Mouse (Mus musculus) limb, embryonic 14.5 days (tissue): Measurements from ENCODE around the gene 4930562C15Rik. TPM values are rescaled to one million over a fixed set of nuclear protein-coding genes. Genes with fewer than 3 reads are reported as not detected.

Experiments used
- ATAC-seq: fragments of 200-750 bp; cut with Nextera tagmentation; 2 replicates; pipeline ENCODE4 v1.8.0; 2017; ENCODE audit warnings: low read depth, moderate number of reproducible peaks, moderate TSS enrichment; ENCODE audit not compliant: low FRiP score
- DNase-seq: peaks from one replicate; pipeline ENCODE4 v3.0.0-alpha.2; 2015; ENCODE audit warnings: low spot score
- H3K27ac ChIP-seq: fragments of 300-500 bp; sonication (generic); replicated peaks from 2 replicates; pipeline ENCODE4 v1.5.1; 2014; ENCODE audit warnings: low read depth, mild to moderate bottlenecking, low read length, moderate library complexity, mixed read lengths
- H3K27me3 ChIP-seq: fragments of 300-500 bp; sonication (generic); 2 replicates; pipeline ENCODE4 v1.6.1; 2014; ENCODE audit warnings: low read length, mixed read lengths; ENCODE audit not compliant: control insufficient read depth, insufficient read depth
- H3K36me3 ChIP-seq: fragments of 300-500 bp; sonication (generic); 2 replicates; pipeline ENCODE4 v1.6.1; 2014; ENCODE audit warnings: mild to moderate bottlenecking, low read length, moderate library complexity, mixed read lengths; ENCODE audit not compliant: control insufficient read depth, insufficient read depth
- H3K4me1 ChIP-seq: fragments of 300-500 bp; sonication (generic); 2 replicates; pipeline ENCODE4 v1.6.1; 2014; ENCODE audit warnings: antibody characterized with exemption, low read length, mixed read lengths; ENCODE audit not compliant: control insufficient read depth, insufficient read depth
- H3K4me2 ChIP-seq: fragments of 300-500 bp; sonication (generic); replicated peaks from 2 replicates; pipeline ENCODE4 v1.6.1; 2014; ENCODE audit warnings: low read depth, mild to moderate bottlenecking, low read length, moderate library complexity; ENCODE audit not compliant: severe bottlenecking
- H3K4me3 ChIP-seq: fragments of 300-500 bp; sonication (generic); replicated peaks from 2 replicates; pipeline ENCODE4 v1.5.1; 2014; ENCODE audit warnings: low read length
- H3K9ac ChIP-seq: fragments of 300-500 bp; sonication (generic); 2 replicates; pipeline ENCODE4 v1.6.1; 2014; ENCODE audit warnings: mild to moderate bottlenecking, low read depth, low read length, moderate library complexity; ENCODE audit not compliant: severe bottlenecking
- H3K9me3 ChIP-seq: fragments of 300-500 bp; sonication (generic); 2 replicates; pipeline ENCODE4 v1.6.1; 2016; ENCODE audit warnings: low read length; ENCODE audit not compliant: control insufficient read depth
- POLR2A ChIP-seq: fragments of 200-500 bp; IDR thresholded peaks from 2 replicates; pipeline ENCODE4 v1.8.0; 2012; ENCODE audit warnings: inconsistent platforms, mild to moderate bottlenecking, moderate library complexity, borderline replicate concordance; ENCODE audit not compliant: insufficient read depth, insufficient read length; ENCODE audit errors: extremely low read depth
- WGBS: fragments of 180-500 bp; shearing (Covaris S2); extraction: QIAGEN DNeasy Blood & Tissue Kit; methylation state at CpG from one replicate; pipeline ENCODE4 v1.1.7; 2014; 5-methylcytosine and 5-hydroxymethylcytosine counted together
- polyA plus RNA-seq, 2 experiments: library from polyadenylated mRNA; depleted of rRNA in 1 of 2; stranded (reverse) in 1 of 2; unstranded in 1 of 2; fragments of >200 nt; fragmentation: Nextera tagmentation in 1 of 2; extraction: Ambion mirVana in 1 of 2; gene quantifications; 2 replicates each; pipeline versions ENCODE4 v1.2.1 to v1.2.3; 2012 to 2014

The 4930562C15Rik gene
- polyA plus RNA-seq, 2 experiments = 0.37 TPM; not detected in 1

DNA sequence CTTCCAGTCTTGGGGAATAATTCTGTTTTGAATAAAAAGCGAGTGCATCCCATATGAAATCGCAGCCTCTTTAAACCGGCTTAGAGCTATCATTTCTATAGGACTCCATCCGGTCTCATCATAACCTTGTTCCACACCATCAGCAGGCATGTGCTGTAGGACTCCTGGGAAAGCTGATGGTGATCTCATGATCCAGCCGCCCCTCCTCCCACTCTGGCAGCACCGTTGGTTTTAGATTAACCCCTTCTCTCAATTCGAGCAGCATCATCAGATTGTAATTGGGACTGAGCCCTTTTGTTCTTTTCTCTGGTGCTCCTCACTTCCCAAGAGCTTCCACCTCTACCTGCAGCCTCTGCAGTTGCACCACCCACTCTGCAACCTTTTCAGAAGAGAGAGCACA is 66.0 kb downstream of the 4930562C15Rik start:
- ATAC-seq = no peak
- WGBS = 61% methylated on average over 7 of the region's 7 CpGs

DNA sequence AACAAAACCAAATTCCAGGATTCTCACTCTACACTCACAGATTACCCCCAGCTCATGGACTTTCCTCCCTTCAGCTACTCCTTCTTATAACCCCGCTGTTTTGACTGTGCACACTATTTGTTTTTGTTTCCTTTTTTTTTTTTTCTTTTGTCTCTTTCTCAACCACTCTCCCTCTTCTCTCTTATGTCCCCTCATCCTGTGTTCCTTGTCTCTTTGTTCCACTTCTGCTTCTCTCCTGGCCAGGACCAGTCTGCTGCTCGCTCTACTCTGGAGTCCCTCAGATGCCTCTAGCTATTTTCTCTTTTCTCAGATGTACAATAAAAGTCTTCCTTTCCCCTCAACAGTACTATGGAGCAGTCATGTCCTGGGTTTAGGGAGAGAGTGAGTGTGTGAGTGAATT is 67.2 kb downstream of the 4930562C15Rik start:
- no peak for ATAC-seq
- no peak overlapping the region for H3K27ac ChIP-seq
- H3K27me3 ChIP-seq = no peaks in the 10 kb centered on the region
- H3K4me2 ChIP-seq = no peak overlapping the region
- 84% methylated on average over 2 of the region's 2 CpGs for WGBS
- no peaks in the 10 kb centered on the region for H3K36me3 ChIP-seq
- no peak for TF ChIP-seq POLR2A
- H3K9me3 ChIP-seq = no peaks in the 10 kb centered on the region
- DNase-seq = no peak
- H3K4me1 ChIP-seq = no peaks in the 10 kb centered on the region
- H3K9ac ChIP-seq = no peak overlapping the region
- no peak overlapping the region for H3K4me3 ChIP-seq

More for the DNA sequence above, 66.0 kb downstream of the 4930562C15Rik start:
- Histone ChIP-seq H3K9ac (no peak overlapping the region), H3K4me1 (no peaks in the 10 kb centered on the region), H3K4me2 (no peak overlapping the region), H3K36me3 (no peaks in the 10 kb centered on the region), H3K27ac (no peak overlapping the region), H3K4me3 (no peak overlapping the region), H3K27me3 (no peaks in the 10 kb centered on the region), H3K9me3 (no peaks in the 10 kb centered on the region)
- DNase-seq = no peak
- no peak for TF ChIP-seq POLR2A

DNA sequence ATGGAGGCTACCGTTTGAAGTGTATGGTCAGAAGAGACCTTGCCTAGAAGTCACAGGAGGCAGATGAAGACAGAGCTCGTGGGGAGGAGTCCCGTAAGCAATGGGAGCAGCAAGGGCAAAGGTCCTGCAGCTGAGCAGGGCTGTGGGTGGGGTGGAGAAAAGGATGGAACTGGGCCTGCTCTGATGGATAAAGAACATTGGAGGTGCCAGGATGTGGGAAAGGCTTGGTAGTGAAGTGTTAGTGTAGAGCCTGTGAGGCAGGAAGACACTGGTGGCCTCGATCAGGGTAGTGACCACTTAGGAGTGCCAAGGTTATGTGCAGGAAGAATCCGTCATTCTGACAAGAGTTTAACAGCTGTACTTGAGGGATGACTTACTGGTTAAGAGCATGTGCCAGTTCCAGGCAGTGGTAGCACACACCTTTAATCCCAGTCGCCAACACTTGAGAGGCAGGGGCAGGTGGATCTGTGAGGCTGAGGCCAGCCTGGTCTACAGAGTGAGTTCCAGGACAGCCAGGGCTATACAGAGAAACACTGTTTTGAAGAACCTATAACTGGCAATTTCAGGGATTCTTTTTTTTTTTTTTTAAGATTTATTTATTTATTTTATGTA is 68.4 kb downstream of the 4930562C15Rik start:
- Histone ChIP-seq H3K4me1 (no peaks in the 10 kb centered on the region), H3K36me3 (peaks cover 5% of the 10 kb centered on the region), H3K9me3 (no peaks in the 10 kb centered on the region), H3K4me3 (no peak overlapping the region), H3K9ac (no peak overlapping the region), H3K27me3 (no peaks in the 10 kb centered on the region), H3K27ac (no peak overlapping the region), H3K4me2 (no peak overlapping the region)
- 83% methylated on average over 6 of the region's 6 CpGs for WGBS
- TF ChIP-seq POLR2A = no peak
- DNase-seq (no peak), ATAC-seq (no peak; the same call in 1 of the 2 replicates)

DNA sequence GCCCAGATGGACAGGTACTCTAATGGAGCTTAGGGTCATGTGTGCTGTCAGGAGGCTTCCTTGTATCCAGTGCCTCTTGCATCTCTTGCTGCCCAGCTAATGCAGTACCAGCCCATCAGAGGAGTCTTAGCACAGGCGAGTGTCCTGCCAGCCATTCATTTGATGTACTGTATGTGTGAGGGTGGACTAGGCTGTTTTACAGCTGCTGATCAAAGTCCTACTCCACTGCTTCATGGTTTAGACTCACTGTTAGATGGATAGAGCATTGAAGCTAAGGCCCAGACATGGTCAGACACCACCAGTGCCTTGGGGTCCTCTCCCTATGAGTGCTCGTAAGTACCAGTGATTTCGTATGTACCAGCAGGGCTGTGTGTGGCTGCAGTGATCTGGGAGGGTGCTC is 69.7 kb downstream of the 4930562C15Rik start:
- 0 out of 2 replicates have a peak overlapping the region, but pooled peaks have one; percentile 4 for H3K9ac ChIP-seq
- H3K9me3 ChIP-seq = no peaks in the 10 kb centered on the region
- peaks cover 17% of the 10 kb centered on the region for H3K36me3 ChIP-seq
- no peak for DNase-seq
- no peak overlapping the region for H3K4me2 ChIP-seq
- WGBS = 84% methylated on average over 3 of the region's 3 CpGs
- H3K4me1 ChIP-seq = no peaks in the 10 kb centered on the region
- no peak for TF ChIP-seq POLR2A
- H3K27me3 ChIP-seq = no peaks in the 10 kb centered on the region
- no peak overlapping the region for H3K4me3 ChIP-seq
- no peak for ATAC-seq
- 0 out of 2 replicates have a peak overlapping the region, but pooled peaks have one; percentile 33 for H3K27ac ChIP-seq

DNA sequence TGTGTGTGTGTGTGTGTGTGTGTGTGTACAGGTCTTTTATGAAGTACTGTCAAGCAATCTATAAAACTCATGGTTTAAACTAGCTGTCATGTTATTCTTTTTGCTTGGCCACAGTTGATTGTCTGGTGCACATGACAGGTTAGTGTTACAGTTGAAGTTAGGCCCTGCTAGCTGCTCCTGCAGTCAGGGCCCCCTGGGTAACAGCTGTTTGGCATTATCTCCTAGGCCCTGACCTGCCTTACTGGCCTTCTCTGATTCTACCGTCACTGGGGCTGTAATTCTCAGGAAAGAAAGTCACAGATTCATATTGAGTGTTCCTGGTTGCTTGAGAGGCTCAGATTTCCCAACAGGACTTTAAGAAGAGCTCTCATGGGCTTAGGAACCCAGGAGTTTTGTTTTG is 70.4 kb downstream of the 4930562C15Rik start:
- DNase-seq = no peak
- Histone ChIP-seq H3K4me2 (no peak overlapping the region), H3K4me1 (no peaks in the 10 kb centered on the region), H3K4me3 (no peak overlapping the region), H3K36me3 (peaks cover 24% of the 10 kb centered on the region), H3K27ac (no peak overlapping the region), H3K27me3 (no peaks in the 10 kb centered on the region), H3K9ac (no peak overlapping the region), H3K9me3 (no peaks in the 10 kb centered on the region)
- no peak for ATAC-seq
- 14% methylated on average over 1 of the region's 1 CpGs for WGBS
- no peak for TF ChIP-seq POLR2A

DNA sequence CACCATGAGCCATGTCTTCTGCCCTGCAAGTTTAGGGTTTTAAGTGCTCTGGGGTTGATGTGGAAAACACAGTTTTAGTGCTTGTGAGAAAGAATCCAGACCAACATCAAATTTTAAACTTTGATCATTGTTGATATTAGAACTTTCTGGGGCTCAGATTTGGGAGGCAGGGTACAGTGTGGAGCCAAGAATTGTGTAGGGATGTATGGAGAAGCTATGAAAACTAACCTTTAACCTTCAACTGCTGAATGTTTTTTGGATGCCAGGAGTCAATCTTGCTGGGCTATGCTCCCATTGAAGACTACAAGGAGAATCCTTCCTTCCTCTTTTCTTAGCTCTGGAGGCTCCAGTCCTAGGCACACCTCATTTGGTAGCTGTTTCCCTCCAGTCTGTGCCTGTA is 71.3 kb downstream of the 4930562C15Rik start:
- H3K4me2 ChIP-seq = no peak overlapping the region
- H3K27ac ChIP-seq = no peak overlapping the region
- peaks cover 33% of the 10 kb centered on the region for H3K36me3 ChIP-seq
- H3K4me3 ChIP-seq = no peak overlapping the region
- TF ChIP-seq POLR2A = no peak
- no peak for ATAC-seq
- H3K4me1 ChIP-seq = no peaks in the 10 kb centered on the region
- no peaks in the 10 kb centered on the region for H3K9me3 ChIP-seq
- H3K9ac ChIP-seq = no peak overlapping the region
- no peak for DNase-seq
- no peaks in the 10 kb centered on the region for H3K27me3 ChIP-seq
